Mouse (Mus musculus): ENCODE measurements around the gene Gpc6.

Gpc6 gene

DNA sequence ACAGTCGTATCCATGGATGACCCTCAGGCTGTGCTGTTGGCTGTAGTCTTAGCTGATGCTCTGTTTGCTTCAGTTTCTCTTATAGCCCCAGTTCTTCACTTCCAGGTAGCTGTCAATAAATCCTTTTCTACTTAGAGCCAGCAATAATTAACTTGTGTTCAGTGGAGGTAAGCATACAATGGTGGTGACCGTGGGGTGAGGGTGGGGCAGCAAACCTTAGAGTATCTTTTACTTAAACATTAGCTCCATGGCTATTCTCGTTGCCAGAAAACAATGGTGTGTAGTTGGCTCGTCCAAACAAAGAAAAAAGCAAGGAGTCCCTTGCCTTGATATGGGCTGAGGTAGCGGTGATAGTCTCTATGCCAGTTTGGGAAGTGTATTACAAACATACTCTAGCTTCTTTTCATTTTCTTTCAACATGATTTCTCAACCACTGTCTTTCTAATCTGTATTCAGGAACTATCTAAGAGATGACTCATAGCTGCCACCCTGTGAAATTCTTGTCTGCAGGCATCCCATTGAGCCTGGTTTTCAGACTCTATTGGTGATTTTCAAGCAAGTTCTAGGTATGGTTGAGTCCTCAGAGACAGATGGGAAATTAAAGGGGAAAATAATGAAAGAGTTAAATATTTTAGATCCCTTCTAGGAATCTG, 22.9 kb downstream of the Gpc6 start:
- DNase-seq, result no peak

DNA sequence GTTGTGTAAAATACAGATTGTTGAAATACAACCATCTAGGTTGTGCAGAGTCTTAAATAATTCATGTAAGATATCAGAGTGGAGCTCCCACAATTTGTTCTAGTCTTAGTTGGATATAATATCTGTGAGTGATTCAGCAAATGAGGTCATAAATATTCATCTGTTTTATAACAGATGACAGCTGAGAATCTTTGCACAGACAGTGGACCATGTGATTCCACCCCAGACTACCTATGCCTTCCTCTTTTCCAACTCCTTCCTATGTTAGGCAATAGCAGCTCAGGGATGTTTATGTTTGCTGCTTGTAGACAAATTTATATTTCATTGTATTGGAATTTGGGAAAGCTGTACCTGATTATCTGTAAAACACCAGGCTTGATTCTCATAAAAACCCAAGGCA, 32.0 kb downstream of the Gpc6 start:
- DNase-seq, result no peak

DNA sequence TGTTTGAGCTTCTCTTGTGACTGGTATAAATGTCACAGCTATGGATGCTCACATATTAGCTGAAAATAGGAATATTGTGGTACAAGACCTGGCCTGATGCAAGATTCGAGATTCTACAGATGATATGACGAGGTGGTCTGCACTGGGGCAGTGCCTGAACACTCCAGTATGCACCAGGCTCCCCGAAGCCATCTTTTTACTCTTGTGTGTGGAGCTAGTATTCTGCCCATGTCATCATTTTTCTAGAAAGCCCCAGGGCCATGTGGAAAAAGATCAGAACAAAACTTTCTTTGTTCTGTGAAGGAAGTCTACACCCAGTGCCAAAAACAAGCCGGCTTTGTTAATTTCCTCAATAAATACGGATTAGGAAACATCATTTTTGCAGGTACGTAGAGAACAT, 39.7 kb downstream of the Gpc6 start:
- DNase-seq, result no peak

DNA sequence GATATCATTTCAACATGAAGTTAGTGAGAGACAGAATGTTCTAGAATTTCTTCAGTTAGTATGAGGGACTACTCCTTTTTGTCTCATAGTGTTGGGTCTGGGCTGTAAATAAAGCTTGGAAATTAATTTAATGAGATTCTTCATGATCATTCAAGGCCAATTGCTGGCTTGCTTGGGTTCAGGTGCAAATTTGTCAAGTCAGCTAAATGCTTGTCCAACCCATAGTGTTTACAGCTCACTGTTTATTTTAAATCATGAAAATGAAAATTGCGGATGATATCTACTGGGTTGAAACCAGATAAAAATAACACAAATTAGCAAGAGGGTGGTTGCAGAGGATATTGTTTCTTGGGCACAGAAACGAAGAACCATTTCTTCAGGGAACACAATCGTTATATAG, 49.6 kb downstream of the Gpc6 start:
- DNase-seq, result no peak

DNA sequence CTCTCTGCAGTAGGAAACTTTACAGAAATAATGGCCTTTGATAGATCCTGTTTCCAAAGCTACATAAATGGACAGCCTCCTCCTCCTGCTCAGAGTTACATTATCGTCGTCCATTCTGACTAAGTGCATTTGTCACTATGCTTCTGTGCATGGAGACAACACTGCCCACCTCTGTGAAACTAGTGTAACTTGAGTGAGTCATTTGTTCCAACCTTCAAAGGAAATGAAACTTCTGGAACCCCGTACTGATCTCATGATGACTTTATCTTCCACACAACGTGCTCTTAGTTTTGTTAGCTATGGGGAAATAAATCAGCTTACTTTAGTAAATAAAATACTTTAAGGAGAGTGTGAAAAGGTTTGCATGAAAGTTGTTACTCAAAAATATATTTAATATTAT, 50.1 kb downstream of the Gpc6 start:
- no peak for DNase-seq

DNA sequence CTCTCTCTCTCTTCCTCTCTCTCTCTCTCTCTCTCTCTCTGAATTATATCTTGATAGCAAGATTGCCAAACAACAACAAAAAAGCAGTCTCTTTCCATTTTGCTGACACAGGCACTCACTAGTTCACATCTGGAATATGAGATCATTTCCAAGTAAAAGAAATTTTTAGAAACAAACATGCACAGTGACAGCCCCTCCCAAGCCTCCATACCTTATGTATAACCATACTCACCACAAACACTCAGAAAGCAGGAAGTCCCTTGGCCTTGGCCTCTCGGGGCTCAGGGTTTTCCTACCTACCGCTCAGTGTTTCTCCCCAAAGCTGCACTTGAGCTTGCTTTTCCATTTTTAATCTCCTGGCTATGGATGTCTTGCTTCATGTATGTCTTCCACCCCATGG, 52.1 kb downstream of the Gpc6 start:
- DNase-seq, result no peak

DNA sequence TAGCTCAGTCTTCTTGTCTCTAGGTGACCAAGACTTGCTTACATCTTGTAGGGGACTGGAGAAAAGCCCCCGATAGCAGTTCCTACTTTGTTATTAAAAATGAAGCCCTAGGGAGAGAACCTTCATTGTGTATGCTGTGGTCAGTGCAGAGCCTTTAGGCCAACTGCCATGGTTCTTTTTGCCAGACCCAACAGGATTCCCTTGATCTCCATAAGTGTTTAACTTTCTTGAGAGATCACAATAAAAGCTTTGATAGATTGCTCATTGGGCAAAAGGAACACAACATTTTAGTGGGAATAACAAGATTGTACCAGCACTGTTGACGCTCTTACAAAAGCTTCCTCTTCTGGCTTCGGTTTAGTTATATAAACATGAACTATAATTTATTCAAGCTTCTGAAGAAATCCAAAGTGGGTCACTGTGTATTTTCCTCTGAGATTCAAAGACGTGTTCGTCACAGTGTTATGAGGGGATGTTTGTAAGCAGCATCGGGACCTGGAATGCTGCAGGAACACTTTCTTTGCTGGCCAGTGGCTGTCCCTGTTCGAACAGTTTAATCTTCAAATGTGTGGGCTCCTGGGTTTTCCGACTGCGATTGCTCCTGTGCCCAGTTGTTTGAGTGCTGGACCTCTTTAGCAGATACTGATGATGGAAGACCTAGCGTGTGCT, 54.7 kb downstream of the Gpc6 start:
- no peak for DNase-seq

DNA sequence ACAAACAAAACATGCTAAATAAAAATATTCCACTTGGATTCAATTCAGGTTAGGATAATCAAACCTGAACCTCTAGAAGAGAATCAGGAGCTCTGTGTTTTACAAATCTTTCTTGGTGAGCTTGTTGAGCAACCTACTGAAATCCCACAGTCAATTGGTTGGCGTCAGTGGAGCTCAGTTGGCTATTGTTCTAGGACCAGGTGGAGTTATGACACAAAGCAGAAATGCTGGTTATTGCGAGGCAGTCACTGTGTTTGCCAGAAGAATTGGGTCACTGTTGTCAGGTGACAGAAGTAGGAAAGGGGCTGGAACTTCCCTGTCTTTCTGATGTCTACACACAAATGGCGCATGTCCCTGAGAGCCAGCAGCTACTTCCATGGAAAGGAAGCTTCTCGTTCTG, 56.6 kb downstream of the Gpc6 start:
- DNase-seq, result peak in 1 of 2 experiments; percentile 2

DNA sequence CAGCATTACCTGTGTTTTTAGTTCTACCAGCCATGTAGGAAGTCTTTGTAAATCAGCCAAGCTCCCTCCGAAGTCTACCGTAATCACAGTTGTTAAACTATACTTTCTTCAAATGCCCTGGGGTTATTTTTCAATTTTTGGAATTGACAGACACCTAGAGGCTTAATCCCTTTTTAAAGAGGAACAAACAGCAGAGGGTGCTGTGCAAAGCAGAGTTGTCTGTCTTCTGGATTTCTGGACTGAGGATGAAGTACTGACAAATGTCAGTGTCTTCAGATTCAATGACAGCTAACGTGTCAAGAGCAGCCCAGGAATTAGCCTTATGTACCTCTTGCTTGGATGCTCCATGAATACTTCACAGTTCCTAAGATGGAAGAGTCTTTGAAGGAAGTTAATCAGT, 62.2 kb downstream of the Gpc6 start:
- peak; percentile 6 to 9 for DNase-seq

DNA sequence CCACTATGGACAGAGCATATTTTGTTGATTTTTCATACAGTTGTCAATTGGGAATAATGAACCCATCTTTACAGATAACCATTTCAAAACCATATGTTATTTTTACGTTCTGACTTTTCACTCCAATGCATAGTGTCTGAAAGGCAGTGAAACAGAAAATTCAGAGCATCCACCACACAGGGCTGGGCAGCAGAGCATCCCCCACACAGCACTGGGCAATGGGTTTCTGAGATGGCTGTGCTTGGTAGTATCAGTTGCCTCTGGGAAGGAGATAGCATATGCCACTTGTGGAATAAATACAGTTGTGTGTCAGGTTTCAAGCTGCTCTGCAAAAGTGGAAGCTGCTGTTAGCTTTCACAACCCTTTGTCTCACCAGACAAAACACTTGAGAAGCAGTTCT, 75.3 kb downstream of the Gpc6 start:
- DNase-seq, result no peak

DNA sequence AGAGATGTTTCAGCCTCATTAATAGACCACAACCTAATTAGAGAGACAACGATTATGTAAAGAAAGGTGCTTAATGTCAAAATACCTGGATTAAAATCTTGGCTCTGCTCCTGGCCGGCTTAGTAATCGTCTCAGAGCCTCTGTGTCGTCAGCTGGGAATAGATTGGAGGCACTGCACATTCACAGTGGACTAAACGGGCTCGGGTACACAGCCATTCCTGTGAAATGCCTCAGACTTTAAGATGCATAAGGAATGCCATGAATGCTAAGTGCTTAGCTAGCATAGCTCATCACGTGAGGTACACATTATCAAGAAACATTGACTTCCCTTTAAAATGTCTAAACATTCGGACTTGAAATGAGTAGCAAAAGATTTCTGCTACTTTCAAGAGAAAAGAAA, 77.2 kb downstream of the Gpc6 start:
- DNase-seq, result no peak

DNA sequence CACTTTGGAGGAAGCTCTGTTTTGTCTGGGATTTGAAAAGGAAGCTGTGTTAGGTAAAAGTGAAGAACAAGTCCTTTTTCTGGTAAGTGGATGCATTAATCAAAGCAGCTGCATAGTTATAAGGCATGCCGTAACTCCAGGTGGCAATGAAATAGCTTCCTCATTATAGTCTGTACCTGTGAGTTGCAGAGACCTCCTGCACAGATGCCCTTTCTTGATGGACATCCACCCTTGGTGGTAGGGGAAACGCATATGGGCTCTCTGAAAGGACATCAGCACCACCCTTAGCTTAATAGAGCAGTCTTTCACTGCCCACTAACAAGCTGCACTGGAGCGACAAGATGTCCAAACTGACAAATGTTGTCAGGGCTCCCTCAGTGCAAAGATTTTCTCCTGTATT, 83.7 kb downstream of the Gpc6 start:
- no peak for DNase-seq

DNA sequence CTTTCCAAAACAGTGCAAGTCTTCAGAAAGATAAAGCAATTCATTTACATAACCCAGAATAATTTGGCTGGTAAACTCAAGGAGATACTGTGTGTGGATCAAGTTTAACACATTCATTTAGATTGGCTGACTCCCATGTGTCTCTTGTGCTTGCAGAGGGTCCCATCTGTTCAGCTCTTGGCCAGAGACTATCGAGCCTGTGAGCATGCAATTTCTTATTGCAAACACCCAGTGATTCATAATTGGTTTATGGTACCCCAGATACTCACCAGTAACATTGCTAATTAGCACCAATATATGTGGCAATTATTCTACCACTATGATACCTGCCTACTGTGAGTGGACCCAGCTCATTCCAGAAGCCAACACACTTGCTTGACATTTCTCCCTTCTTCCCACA, 87.9 kb downstream of the Gpc6 start:
- peak; percentile 11 to 46 for DNase-seq

DNA sequence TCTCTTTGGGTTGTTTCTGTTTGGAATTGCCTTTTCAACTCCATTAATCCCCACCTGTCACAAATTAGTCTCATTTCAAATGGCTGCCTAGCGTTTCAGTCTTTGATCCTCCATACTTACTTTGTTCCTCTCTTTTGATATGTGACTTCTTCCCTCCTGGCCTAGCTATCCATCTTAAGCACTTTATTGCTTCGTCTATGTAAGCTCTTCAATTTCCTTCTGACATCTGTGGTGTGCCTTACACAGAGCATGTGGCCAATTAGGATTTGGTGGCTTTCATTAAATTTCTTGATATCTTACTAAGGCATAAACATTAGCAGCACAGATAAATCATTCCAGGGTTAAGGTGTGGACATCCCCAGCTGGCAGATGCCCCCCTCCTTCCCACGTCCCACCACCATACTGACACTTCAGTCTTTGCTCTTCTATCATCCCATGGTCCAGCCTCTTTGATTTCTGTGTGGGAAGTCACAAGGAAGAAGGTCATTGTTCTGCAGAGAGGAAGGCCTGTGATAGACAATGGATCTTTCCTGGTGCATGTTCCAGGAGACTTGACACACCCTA, 88.5 kb downstream of the Gpc6 start:
- no peak for DNase-seq

DNA sequence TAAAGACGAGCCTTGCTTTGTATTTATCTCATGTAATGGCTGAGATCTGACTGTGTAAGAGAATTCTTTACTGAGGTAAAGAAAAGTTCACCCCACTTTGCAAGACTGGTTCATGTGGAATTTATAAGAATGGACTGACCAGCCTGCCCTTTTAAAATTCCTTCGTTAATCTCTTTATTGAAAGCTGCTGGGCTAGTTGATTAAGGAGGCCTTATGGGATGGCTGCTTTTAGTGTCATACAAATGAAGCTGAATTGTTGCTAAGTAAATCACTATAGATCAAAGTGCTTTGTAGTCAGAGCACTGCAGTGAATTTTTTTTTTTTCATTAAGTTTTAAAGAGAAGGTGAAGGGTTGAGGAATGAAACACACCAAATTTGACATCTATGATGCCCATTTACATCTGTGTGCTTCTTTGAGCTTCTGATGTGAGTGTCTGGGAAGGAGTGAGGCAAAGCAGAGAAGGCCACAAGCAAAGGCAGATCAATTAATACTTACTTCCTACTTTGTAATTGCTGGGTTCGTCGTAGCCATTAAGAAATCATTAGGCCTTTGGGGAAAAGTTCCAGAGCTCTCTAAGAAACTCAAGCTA, 90.3 kb downstream of the Gpc6 start:
- DNase-seq, result no peak

DNA sequence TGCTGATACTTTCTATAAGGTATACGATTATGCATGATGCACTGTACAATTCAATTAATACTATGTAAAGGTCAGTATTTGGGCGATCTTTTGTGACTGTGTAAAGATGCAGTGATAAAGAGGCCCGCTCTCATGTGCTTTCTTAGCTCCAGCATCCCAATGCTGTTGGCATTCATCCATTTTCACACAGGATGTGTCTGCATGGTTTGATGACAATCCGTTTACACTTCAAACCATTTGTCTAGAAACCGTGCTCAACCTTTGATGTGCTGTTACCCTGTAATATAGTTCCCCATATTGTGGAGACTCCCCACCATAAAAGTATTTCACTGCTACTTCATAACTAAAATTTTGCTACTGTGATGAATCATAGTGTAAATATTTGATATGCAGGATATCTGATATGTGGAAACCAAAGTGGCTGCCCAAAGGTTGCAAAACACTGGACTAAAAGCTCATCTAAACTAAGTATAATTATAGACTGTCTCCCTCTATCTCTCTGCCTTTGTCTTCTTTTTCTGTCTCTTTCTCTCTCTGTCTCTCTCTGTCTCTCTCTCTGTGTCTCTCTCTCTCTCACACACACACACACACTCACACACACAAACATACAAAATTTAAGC, 97.2 kb downstream of the Gpc6 start:
- DNase-seq, result no peak

DNA sequence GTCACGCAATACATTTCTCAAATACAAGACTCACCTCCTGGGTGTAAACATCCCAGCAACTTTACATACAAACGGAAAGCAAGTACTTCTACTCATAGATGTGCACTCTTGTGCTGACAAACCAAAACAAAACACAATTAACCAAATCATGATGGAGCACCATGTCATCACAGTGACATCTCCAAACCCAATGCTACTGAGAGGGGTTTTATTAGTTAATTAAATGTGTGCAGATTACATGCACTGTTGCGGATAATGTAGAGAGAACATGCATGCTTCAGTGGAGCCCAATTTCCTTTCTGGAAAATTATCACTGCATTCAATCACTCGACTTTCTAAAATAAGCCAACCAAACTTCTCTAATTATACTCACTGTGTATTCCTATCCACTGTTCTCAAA, 109.0 kb downstream of the Gpc6 start:
- no peak for DNase-seq

DNA sequence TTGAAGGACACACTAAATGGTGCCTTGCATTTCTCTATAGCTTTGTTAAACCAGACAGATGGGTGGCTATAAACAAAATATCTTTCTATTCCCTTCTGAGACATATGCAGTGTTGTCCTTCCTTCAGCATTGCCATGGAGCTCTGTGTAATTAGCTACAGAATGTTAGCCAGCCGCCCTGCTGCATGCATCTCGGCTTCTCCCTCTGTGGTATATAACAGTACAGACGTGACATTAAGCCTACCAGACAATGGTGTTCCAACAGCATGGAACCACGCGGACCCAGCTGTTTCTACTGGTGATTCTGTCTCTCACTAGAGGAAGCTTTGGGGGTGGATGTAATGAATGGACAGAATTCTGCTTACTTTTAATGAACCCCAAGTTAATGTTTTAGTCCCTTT, 115.9 kb downstream of the Gpc6 start:
- DNase-seq, result no peak

DNA sequence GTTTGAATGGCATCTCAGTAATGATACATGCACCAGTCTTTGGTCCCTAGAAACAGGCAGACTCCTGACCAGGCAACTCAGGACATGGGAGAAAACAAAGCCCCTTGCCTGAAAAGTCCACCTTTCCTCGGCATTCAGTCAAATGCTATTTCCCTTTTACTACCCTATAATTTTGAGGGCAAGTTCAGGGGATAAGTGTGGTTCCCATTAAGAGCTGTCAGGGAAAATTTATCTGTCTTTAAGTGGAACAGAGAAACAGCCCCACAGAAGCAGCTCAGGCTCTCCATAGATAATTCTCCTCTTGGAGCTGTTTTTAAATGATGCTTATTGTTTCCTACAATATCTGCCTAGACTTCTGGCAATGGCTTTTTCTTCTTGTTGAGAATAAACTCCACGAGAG, 123.8 kb downstream of the Gpc6 start:
- DNase-seq, result no peak

DNA sequence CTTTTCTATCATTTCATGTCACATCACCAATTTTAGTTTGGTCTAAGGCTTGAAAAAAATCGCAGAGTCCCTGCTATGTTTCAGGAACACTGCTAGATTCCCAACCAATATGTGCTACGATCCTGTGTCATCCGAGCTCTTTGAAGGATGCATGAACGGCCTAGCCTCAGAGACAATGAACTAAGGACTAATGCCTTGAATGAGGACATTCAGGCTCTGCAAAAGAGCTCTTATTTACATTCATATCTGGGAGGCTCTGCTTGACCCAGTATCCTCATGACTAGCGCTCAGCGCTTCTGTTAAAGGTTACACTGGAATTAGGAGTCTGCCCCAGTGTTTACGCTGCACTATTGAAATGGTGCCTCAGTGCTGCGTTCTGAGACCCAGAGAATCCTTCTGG, 125.8 kb downstream of the Gpc6 start:
- no peak for DNase-seq

DNA sequence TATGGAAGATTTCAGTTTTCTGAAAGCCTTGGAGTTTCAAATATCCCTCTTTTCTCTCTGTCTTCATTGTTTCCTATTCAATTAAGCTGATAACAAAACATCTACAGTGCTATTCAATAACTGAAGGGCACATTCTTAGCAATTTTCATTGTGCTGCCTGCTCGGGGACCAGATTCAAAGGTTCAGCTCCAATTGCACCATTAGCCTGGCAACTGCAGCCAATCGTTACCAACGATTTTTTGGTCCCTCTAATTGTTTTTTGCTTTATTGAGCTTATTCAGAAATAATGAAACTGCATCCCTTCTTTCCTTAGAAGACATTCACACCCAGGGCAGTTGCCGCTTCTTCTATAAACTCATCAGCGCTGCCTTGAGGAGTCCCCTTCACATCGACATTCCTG, 128.2 kb downstream of the Gpc6 start:
- DNase-seq, result no peak

DNA sequence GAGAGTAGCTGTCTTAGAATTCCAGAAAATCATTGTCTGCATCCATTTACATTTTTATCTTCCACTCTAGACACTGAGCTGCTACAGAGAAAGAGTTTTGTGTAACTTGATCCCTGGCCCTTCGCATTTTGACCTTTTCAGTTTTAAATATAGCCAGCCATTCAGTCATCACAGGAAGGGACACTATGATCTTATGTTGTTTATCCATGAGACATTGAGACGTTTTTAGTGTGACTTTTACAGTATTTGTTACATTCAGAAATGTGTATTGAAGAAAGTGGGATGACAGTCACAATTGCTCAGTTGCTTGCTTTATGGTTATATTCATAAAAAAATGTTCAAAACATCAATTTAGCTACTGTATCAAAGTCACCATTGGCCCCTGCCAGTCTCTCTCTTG, 130.0 kb downstream of the Gpc6 start:
- DNase-seq, result no peak

DNA sequence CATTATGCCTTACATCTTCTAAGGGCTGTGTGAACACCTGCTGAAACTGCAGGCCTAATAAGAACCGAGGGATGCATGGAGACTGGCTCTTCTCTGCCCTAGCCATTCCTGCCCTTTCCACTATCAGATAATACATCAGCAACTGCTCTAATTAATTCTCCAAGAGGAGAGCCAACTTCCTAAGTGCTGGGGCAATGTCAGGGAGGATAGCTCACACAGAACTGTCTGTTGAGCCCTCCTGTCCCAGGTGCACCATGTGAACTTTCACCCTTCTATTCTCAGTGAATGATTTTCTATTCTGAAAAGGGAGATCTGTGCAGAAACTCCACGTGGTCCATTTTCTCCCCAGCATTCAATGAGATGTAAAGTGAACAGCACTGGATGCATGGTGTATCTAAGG, 136.0 kb downstream of the Gpc6 start:
- no peak for DNase-seq

DNA sequence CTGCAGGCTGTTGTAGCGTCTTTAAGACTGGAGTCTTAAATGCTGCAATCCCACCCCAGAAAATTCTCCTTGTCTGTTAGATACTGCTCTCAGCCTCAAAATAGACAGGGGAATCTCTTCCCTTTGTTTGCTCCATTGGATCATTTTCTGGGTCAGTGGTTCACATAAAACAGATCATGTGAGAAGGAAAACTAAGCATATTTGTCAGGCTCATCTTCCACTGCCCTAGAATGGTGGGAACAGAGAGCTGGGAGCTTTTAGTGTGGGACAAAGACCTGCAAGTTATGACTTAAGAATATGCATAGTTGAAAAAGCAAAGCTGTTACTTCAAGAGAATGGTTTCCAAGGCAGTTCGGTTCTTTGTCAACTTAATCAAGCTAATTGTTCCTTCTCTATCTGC, 136.4 kb downstream of the Gpc6 start:
- DNase-seq, result no peak

All from cerebellum, postnatal 14 days (tissue).